Mouse (Mus musculus) yolk sac, embryonic 10.5 days (tissue): Measurements from ENCODE around the gene Serpina3i.

ENCODE experiments used
- DNase-seq: peaks from one replicate; pipeline ENCODE4 v3.0.0-alpha.2; 2017; ENCODE audit warnings: low spot score

Serpina3i gene

DNA sequence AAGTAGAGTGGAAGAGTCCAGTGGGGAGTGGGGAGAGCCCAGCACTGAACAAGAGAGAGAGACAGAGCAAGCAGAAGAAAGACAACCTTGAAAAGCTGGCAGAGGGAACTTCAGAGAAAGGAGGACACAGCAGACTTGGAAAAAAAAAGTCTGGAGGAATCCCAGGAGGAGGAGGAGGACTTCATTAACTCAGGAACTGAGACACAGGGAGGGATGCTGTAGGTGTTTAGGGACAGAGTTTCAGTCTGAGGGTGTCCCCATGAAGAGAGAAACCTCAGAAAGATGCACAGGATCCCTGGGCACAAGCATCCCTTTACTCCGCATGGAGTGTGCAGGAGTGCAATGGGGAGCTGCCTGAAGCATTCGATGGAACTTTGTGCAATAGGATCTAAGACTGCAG is 35.1 kb downstream of the Serpina3i start:
- no peak for DNase-seq

GRCm38 (mm10) chr12:104305991-104306390 is 43.1 kb downstream of the Serpina3i start:
- DNase-seq, result no peak

- DNase-seq, result no peak
These were observed 51.3 kb downstream of the Serpina3i start, which contains the start of gene Serpina3j for GRCm38 (mm10) chr12:104314253-104314652. Serpina3j (plus strand) TSS chr12:104314553.
